Mouse (Mus musculus) cerebellum, adult 2 months (tissue): Measurements from ENCODE around the gene Atp2b2. TPM values are rescaled to one million over a fixed set of nuclear protein-coding genes. Genes with fewer than 3 reads are reported as not detected.

Experiments
- DNase-seq, 2 experiments: peaks; one replicate each; pipeline ENCODE4 v3.0.0; 2021
- H3K27ac ChIP-seq: fragments of 200-500 bp; 2 replicates; pipeline ENCODE4 v1.5.1; 2012; ENCODE audit warnings: low read length, control low read depth, inconsistent platforms; ENCODE audit not compliant: insufficient read depth
- H3K27me3 ChIP-seq: fragments of 200-500 bp; 2 replicates; pipeline ENCODE4 v1.6.1; 2012; ENCODE audit warnings: inconsistent platforms, mild to moderate bottlenecking, low read length, moderate library complexity; ENCODE audit not compliant: control insufficient read depth, insufficient read depth
- H3K4me1 ChIP-seq: fragments of 200-500 bp; 2 replicates; pipeline ENCODE4 v1.6.1; 2011; ENCODE audit warnings: low read length; ENCODE audit not compliant: control insufficient read depth, insufficient read depth
- H3K4me3 ChIP-seq: fragments of 200-500 bp; replicated peaks from 2 replicates; pipeline ENCODE3; 2011; ENCODE audit warnings: mild to moderate bottlenecking, low read depth, low read length, control low read depth; ENCODE audit not compliant: insufficient read depth
- CTCF ChIP-seq: fragments of 200-500 bp; IDR thresholded peaks from 2 replicates; pipeline ENCODE4 v1.5.1; 2011; ENCODE audit warnings: low read depth, mild to moderate bottlenecking, control low read depth, low read length, moderate library complexity, borderline replicate concordance; ENCODE audit not compliant: insufficient read depth
- POLR2A ChIP-seq: fragments of 200-500 bp; IDR thresholded peaks from 2 replicates; pipeline ENCODE4 v1.6.1; 2011; ENCODE audit warnings: low read length, control low read depth, borderline replicate concordance; ENCODE audit not compliant: insufficient read depth
- WGBS: fragments of 180-500 bp; shearing (Covaris S2); methylation state at CpG from one replicate; pipeline ENCODE4 v1.1.7; 2018; 5-methylcytosine and 5-hydroxymethylcytosine counted together
- polyA plus RNA-seq: library from polyadenylated mRNA; depleted of rRNA; stranded (reverse); fragments of >200 nt; gene quantifications from 2 replicates; pipeline ENCODE4 v1.2.3, GENCODE M21; 2012

The Atp2b2 gene
- polyA plus RNA-seq, 1 experiment = 217 TPM

DNA sequence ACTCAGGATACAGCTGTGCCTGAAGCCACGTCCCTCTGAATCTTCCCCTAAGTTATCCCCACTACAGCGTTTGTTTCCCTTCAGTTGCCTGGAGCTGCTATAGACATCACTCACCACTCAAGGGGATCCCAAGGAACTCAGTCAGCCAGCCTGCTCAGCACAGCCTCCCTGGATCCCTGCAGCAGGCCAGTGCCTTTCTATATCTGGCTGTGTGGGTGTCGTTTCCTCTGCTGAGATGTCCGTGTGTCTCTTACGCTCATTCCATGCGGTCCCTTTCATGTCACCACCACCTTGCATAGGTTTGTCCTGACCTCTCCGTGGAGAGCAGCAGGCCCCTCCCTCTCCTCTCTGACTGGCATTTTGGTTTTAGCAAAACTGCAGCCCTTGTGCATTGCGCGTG is 171.6 kb downstream of the Atp2b2 start:
- no peak for DNase-seq
- H3K27me3 ChIP-seq = no peaks in the 10 kb centered on the region
- H3K4me3 ChIP-seq = no peak overlapping the region
- H3K27ac ChIP-seq = peak overlapping the region; percentile 26; the same call in 1 of the 2 replicates
- 47% methylated on average over 9 of the region's 9 CpGs for WGBS
- H3K4me1 ChIP-seq = peaks cover 80% of the 10 kb centered on the region
- TF ChIP-seq CTCF (no peak), POLR2A (no peak)

DNA sequence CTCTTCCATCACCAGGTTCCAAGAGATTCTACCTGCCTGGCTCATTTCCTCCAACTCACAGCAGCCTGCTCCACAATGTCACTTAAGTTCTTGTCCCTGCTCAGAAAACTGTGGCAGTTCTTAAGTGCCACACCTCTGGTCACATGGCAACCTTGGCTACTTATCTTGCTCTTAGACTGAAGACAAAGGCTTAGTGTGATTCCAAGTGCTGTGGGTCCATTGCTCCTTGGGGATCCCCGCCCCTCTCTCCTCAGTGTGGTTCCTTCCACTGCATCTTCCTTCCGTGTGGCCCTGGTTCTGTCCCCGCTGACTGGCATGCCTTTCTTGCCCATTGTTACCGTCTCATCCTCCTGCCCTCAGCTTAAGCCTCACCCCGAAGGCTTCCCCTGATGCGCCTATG is 173.9 kb downstream of the Atp2b2 start:
- TF ChIP-seq CTCF (no peak), POLR2A (no peak)
- no peak for DNase-seq
- Histone ChIP-seq H3K4me3 (no peak overlapping the region), H3K27me3 (no peaks in the 10 kb centered on the region), H3K4me1 (peaks cover 77% of the 10 kb centered on the region), H3K27ac (peak overlapping the region; percentile 65)
- WGBS = 63% methylated on average over 6 of the region's 6 CpGs

DNA sequence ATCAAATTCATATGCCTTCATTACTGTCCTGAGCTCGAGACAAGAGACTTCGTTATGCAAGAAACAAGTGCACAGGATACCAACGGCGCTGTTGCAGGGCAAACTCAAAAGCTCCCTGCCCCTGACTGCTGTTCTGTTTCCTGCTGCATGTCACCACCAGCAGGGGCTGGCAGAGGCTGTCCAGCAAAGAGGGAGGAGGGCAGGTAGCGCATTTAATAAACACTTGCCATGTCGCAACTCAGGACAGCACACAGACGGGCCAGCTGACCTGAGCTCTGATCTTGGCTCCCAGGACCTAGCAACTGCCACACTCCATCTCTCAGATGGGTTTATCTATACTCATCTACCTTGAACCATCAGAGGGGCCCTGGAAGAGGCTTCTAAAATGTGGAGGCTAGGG is 176.7 kb downstream of the Atp2b2 start:
- no peak for DNase-seq
- no peak overlapping the region for H3K4me3 ChIP-seq
- peaks cover 70% of the 10 kb centered on the region for H3K4me1 ChIP-seq
- TF ChIP-seq CTCF = no peak
- no peak for TF ChIP-seq POLR2A
- H3K27ac ChIP-seq = peak overlapping the region; percentile 66
- H3K27me3 ChIP-seq = no peaks in the 10 kb centered on the region
- WGBS = 14% methylated on average over 7 of the region's 7 CpGs

DNA sequence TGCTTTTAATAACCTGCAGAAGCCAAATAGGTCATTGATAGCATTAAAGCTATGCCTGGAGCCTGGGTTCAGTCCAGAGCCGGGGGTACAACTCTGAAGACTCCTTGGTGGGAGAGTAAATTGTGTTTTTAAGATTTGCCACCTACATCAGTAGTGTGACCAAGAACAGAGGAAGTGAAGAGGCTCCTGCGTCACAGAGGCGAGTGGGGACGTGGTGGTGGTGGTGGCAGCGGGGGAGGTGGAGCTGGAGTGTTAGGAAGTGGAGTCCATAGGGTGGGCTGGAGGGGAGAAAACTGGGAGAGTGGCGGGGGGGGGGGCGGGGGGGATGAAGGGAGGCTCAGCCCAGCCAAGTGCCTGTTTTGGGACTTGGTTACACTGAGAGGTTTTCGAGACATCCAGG is 177.6 kb downstream of the Atp2b2 start:
- no peak overlapping the region for H3K4me3 ChIP-seq
- TF ChIP-seq CTCF = no peak
- no peak for TF ChIP-seq POLR2A
- DNase-seq = no peak
- peak overlapping the region; percentile 66; the same call in 1 of the 2 replicates for H3K27ac ChIP-seq
- H3K4me1 ChIP-seq = peaks cover 70% of the 10 kb centered on the region
- WGBS = 56% methylated on average over 6 of the region's 8 CpGs
- H3K27me3 ChIP-seq = no peaks in the 10 kb centered on the region

DNA sequence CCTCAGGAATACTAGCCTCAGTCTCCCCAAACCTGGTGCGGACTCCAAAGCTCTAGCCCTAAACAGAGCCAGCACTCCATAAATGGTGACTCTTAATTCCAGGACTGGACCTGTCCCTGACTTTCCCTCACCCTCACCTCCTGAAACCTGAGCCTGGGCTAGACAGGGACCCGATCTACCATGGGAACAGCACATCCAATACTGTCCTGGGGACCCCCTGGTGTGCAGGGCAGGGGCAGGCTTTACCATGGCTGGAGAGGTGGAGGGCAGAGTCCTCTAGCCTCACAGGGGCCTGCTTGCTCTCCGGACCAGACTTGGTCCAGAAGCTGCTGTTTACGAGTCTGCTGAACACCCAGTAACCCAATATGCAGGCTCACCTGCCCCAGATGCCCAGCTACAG is 179.5 kb downstream of the Atp2b2 start:
- peak overlapping the region; percentile 96 for H3K27ac ChIP-seq
- no peak for DNase-seq
- no peak for TF ChIP-seq CTCF
- no peak for TF ChIP-seq POLR2A
- no peak overlapping the region for H3K4me3 ChIP-seq
- peaks cover 74% of the 10 kb centered on the region for H3K4me1 ChIP-seq
- WGBS = 53% methylated on average over 4 of the region's 4 CpGs
- no peaks in the 10 kb centered on the region for H3K27me3 ChIP-seq

DNA sequence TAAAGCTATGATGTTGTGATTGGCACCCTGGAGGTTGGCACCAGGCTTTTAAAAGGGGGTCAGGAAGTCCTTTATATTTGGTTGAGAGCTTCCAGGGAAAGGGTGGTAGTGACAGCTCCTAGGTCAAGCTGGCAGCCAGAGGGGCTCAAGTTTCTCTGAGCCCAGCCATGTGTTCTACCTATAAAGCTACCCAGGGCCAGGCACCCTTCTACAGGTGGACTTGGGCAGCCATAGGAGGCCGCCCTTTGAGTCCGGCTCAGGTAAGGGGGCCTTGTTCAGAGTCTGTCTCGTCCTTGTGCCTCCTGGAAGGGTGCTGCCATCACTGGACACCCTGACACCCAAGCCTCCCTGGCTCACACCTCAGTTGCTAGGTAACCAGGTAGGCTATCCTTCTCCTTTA is 180.5 kb downstream of the Atp2b2 start:
- no peak for DNase-seq
- peak overlapping the region; percentile 96 for H3K27ac ChIP-seq
- no peaks in the 10 kb centered on the region for H3K27me3 ChIP-seq
- peaks cover 84% of the 10 kb centered on the region for H3K4me1 ChIP-seq
- no peak for TF ChIP-seq POLR2A
- no peak for TF ChIP-seq CTCF
- no peak overlapping the region for H3K4me3 ChIP-seq
- 63% methylated on average over 3 of the region's 3 CpGs for WGBS

DNA sequence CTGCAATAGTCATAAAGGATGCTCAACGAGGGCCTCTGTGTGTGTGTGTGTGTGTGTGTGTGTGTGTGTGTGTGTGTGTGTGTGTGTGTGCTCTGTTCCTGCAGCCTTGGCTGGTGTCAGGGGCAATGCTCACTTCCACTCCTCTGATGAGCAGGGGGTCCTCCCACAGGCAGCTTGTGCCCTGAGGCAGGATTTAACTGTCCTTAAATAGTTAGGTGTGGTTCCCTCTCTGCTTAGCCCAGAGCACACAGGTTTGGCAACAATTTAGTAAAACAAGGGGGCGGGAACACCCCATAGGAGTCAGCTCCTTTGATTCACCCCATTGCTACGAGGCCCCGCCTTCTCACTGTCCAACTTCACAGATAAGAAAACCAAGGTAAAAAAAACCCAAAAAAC is 181.0 kb downstream of the Atp2b2 start:
- no peak for DNase-seq
- 22% methylated on average over 4 of the region's 4 CpGs for WGBS
- no peaks in the 10 kb centered on the region for H3K27me3 ChIP-seq
- no peak overlapping the region for H3K4me3 ChIP-seq
- H3K4me1 ChIP-seq = peaks cover 85% of the 10 kb centered on the region
- peak overlapping the region; percentile 96 for H3K27ac ChIP-seq
- TF ChIP-seq POLR2A = no peak
- TF ChIP-seq CTCF = no peak

DNA sequence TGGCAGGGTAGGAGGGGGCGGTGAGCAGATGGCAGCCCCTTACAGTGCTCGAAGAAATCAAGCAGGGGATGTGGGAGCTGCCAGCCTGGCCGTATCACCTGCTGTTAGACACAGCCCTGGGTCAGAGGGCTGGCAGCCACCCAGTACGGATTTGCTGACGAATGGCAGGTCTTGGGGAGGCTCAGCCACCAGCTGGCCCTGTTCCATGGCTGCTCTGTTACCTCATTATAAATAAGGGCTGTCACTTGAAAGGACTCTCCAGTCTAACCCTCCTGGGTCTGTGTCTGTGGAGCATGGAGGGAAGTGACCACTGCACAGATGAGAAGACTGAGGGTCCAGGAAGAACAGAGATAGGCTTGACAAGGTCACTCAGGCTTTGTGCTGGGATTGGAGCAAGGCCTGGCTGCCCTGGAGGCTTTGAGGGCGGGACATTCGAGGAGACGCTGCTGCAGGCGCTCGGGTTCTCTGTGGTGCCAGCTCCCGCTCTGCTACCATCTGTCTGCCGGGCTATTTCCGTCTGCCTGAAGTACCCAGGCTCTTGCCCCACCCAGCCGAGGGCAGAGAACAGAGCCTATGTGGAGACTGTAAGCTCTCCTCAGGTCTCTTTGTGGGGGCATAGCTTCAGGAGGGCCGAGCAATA is 181.6 kb downstream of the Atp2b2 start:
- Histone ChIP-seq H3K27ac (peak overlapping the region; percentile 96), H3K27me3 (no peaks in the 10 kb centered on the region), H3K4me3 (peak overlapping the region; percentile 16), H3K4me1 (peaks cover 85% of the 10 kb centered on the region)
- WGBS = 4% methylated on average over 15 of the region's 15 CpGs
- TF ChIP-seq POLR2A = no peak
- no peak for TF ChIP-seq CTCF
- peak; percentile 99 for DNase-seq
